Mouse (Mus musculus) granulocyte monocyte progenitor cell, adult 5-6 weeks (primary cell): ENCODE data around the gene Mrps11. TPM values are rescaled to one million over a fixed set of nuclear protein-coding genes. Genes with fewer than 3 reads are reported as not detected.

ENCODE experiments used
- ATAC-seq: replicated peaks from 2 replicates; pipeline ENCODE4 v1.8.0; 2016; ENCODE audit warnings: mild to moderate bottlenecking, moderate TSS enrichment, inconsistent platforms; ENCODE audit not compliant: poor library complexity, severe bottlenecking
- total RNA-seq, 2 experiments: library from RNA; stranded (forward) in 1 of 2; stranded (reverse) in 1 of 2; fragments of 200-712, 200-1000 nt in 1 of 2; fragments of >200 nt in 1 of 2; fragmentation: Nextera tagmentation in 1 of 2; gene quantifications; 2 replicates each; pipeline ENCODE4 v1.2.3; 2014 to 2017

The Mrps11 gene
- total RNA-seq, 2 experiments from 2014 or later, result 32.4 to 40.4 TPM

GRCm38 (mm10) chr7:78791359-78792222 is 8.7 kb downstream of the Mrps11 start:
- peak; percentile 89 for ATAC-seq

GRCm38 (mm10) chr7:78793895-78794570 is 11.1 kb downstream of the Mrps11 start:
- ATAC-seq, result peak; percentile 75

- no peak for ATAC-seq
These were observed 11.7 kb downstream of the Mrps11 start for GRCm38 (mm10) chr7:78794571-78795092.

- no peak for ATAC-seq
These were observed 13.7 kb downstream of the Mrps11 start for GRCm38 (mm10) chr7:78796624-78797023.

- no peak for ATAC-seq
These were observed 15.0 kb downstream of the Mrps11 start for GRCm38 (mm10) chr7:78797843-78798455.

GRCm38 (mm10) chr7:78799730-78800496 is 17.0 kb downstream of the Mrps11 start:
- peak; percentile 31; the same call in 1 of the 2 replicates for ATAC-seq

- peak; percentile 50; the same call in 1 of the 2 replicates for ATAC-seq
These were observed 20.9 kb downstream of the Mrps11 start for GRCm38 (mm10) chr7:78803841-78804240.

- no peak for ATAC-seq
These were observed 24.3 kb downstream of the Mrps11 start for GRCm38 (mm10) chr7:78807192-78807591.

- no peak for ATAC-seq
These were observed 30.9 kb downstream of the Mrps11 start for GRCm38 (mm10) chr7:78813791-78814190.

- ATAC-seq, result no peak
These were observed 31.8 kb downstream of the Mrps11 start for GRCm38 (mm10) chr7:78814766-78815165.

GRCm38 (mm10) chr7:78818336-78818735 is 35.4 kb downstream of the Mrps11 start:
- peak; percentile 17; the same call in 1 of the 2 replicates for ATAC-seq

- ATAC-seq, result peak; percentile 46; the same call in 1 of the 2 replicates
These were observed 43.9 kb downstream of the Mrps11 start for GRCm38 (mm10) chr7:78826682-78827385.

- no peak for ATAC-seq
These were observed 44.9 kb downstream of the Mrps11 start for GRCm38 (mm10) chr7:78827749-78828362.

GRCm38 (mm10) chr7:78835656-78836055 is 52.7 kb downstream of the Mrps11 start:
- ATAC-seq, result no peak

- ATAC-seq, result peak; percentile 92
These were observed 54.3 kb downstream of the Mrps11 start for GRCm38 (mm10) chr7:78837250-78837649.

- no peak for ATAC-seq
These were observed 58.7 kb downstream of the Mrps11 start for GRCm38 (mm10) chr7:78841601-78842000.
